Mouse (Mus musculus): ENCODE results near the gene Thsd4. TPM values are rescaled to one million over a fixed set of nuclear protein-coding genes. Genes with fewer than 3 reads are reported as not detected.
A peak's percentile ranks its signal among the peaks of the same experiment; 100 is the strongest.

Gene Thsd4
- total RNA-seq, 1 experiment from 2014 or later = 7.2 TPM

- DNase-seq = no peak
These were observed 458.6 kb downstream of the Thsd4 start for GRCm38 (mm10) chr9:60063191-60063720.

DNA sequence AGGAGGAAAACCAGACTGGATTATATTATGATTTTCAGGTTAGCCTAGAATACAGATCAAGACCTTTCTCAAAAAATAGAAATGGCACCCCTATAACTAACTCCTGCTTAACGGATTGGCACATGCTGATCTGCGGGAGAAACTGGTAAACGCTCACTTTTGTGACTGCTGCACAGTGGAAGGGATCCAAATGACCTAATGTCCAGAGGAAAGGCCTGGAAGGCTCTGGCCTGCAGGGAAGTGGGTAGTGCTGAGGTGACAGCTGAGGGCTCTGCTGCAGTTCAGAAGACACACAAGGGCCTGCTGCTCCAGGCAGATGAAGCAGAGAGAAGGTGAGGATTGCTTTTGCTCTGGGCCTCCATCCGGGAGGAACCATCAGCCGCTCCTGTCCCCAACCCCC is 465.7 kb downstream of the Thsd4 start:
- DNase-seq = no peak

- DNase-seq = no peak
These were observed 466.9 kb downstream of the Thsd4 start for GRCm38 (mm10) chr9:60054951-60055350.

- no peak for DNase-seq
These were observed 468.7 kb downstream of the Thsd4 start for GRCm38 (mm10) chr9:60053117-60053516.

DNA sequence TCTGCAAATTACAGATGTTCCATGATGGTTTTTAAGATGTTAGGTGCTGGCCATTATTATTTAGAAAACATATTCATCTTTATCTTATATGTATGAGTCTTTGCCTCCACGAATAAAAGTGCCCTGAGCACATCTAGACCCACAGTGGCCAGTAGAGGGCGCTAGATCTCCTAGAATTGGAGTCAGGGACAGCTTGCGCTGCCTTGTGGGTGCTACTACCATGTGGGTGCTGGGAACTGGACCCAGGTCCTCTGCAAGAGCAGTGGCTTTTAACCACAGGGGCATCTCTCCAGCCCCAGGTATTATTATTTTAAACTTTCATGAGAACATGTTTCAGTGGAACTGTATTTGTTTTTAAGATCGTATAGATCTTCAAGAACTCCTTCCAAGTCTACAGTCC is 469.4 kb downstream of the Thsd4 start:
- no peak for DNase-seq

GRCm38 (mm10) chr9:60043175-60043574 is 478.7 kb downstream of the Thsd4 start:
- DNase-seq = no peak

DNA sequence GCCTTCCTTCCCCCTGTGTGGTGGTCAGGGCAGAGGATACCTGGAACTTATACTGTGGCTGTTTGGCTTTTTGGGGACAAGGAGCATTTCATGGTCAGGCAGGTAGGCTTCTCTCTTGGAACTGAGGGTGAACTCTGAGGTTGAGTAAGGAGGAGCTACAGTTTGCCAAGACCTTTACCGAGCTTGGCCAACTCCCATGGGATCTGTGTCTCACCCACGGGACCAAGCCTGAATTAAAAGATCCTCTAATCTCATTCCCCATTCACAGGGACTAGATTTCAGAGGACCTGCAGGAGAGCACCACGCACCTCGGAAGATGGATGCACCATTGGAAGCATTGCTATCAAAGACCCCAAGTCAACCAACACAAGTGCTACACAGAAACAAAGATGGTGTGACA is 487.0 kb downstream of the Thsd4 start:
- no peak for DNase-seq

- no peak for DNase-seq
These were observed 494.6 kb downstream of the Thsd4 start for GRCm38 (mm10) chr9:60027234-60027633.

- DNase-seq = no peak
These were observed 495.1 kb downstream of the Thsd4 start for GRCm38 (mm10) chr9:60026795-60027194.

GRCm38 (mm10) chr9:60025919-60026318 is 495.9 kb downstream of the Thsd4 start:
- no peak for DNase-seq

DNA sequence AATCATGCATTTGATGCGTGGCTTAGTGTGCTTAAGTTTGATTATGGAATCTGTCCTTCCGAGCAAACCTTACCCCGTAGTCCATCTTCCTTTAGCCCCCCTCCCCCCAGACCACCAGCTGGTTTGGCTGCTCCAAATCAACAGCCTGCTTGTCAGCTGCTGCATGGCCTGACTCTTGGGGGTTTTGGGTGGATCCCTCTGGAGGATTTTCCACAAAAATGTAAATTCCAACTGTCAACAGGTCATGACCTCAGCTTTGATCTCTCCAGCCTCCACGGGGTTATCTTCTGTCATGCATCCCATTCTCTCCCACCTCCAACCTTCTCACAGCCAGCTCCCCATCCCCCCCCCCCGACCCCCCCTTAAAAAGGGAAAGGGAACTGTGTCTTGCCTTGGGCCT is 496.9 kb downstream of the Thsd4 start:
- DNase-seq = no peak

DNA sequence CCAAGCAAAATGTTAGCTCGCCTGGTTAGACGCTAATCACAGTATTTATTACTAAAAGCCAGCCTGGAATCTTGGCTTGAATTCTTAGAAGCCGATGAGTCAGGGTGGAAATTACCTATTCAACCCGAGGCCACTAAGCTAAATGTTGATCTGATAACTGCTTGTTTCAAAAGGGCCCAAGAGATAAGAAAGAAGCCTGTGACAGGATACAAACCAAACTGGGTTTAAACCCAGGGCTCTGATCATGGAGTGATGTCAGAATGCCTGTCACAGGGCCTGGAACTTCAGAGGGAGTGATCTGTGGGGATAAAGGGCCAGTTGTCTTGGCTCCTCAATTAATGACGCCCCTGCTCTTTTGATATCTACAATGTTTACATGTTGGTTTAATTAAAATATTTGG is 497.3 kb downstream of the Thsd4 start:
- no peak for DNase-seq

DNA sequence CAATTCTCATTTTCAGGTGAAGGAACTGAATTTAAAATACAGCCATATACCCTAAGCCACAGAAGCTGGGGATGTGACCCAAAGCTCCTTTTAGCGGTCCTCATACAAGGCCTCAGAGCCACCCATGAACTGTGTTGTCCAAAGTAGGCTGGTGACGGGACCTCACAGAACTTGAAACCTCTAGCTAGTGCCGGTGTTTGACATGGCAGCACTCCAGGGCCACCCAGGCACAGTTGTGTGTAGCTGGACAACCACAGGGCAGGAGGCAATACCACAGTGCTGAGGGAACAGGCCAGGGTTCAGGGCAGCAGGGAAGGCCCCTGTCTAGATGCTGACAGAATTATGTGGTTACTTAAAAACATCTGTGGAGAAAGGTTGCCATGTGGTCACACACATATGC is 499.5 kb downstream of the Thsd4 start:
- no peak for DNase-seq

- DNase-seq = no peak
These were observed 501.4 kb downstream of the Thsd4 start for GRCm38 (mm10) chr9:60020444-60020843.

DNA sequence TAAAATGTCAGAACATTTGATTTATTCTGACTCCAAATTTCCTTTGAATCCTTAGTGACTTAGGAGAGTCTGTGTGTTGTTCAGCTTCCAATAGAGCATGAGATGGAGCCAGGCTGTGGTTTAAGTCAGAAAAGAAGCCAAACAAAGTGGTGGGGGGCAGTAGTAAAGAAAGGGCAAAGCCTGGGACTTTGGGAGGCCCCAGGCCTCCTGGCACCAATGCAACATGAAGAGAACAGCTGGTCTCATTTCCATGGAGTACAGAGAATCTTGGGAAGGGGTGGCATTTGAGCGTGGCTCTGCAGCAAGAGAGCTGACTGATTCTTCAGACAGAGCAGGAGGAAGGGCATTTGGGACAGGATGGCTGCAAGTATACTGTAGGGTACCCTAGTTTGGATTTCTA is 511.6 kb downstream of the Thsd4 start:
- DNase-seq = no peak

- DNase-seq = peak; percentile 48
These were observed 512.9 kb downstream of the Thsd4 start for GRCm38 (mm10) chr9:60008936-60009335.

GRCm38 (mm10) chr9:60002323-60002722 is 519.5 kb downstream of the Thsd4 start:
- no peak for DNase-seq

GRCm38 (mm10) chr9:60001444-60001843 is 520.4 kb downstream of the Thsd4 start:
- DNase-seq = no peak

GRCm38 (mm10) chr9:59997725-59998124 is 524.1 kb downstream of the Thsd4 start:
- no peak for DNase-seq

- DNase-seq = no peak
These were observed 530.4 kb downstream of the Thsd4 start for GRCm38 (mm10) chr9:59991407-59991806.

GRCm38 (mm10) chr9:59989864-59990263 is 532.0 kb downstream of the Thsd4 start:
- peak; percentile 58 for DNase-seq

DNA sequence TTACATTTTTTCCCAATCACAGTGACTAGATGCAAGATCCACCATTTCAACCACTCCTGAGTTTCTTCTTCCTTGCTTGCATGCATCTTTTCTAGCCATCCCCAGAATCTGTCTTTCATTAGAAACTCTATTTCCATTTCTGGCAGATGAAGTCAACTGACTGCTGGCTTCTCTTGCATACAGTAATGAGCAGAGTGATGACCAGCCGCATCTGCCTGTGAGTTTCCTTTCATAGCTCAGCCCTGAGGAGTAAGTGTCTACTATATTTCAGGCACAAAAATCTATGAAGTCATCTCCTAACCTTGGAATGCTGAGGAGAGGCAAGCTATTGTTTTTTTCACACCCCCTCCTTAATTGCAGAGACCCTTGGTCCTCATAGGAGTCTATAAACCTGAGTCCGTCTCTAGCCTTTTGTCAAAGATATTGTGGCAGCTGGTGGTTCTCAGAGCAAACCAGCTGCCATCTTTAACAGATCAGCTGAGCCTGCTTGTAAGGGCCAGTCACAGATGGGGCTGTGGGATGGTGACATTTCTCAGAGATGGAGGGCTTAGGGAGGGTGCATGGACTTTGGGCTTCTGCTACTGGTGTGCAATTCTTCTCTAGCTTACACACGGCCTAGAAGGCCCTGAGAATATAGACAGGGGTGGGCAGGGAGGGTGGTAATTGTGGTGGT is 535.8 kb downstream of the Thsd4 start:
- DNase-seq = no peak

- peak; percentile 30 for DNase-seq
These were observed 540.7 kb downstream of the Thsd4 start for GRCm38 (mm10) chr9:59981116-59981515.

GRCm38 (mm10) chr9:59971263-59971662 is 550.6 kb downstream of the Thsd4 start:
- DNase-seq = peak; percentile 53

Measured in adrenal gland, postnatal 25 days (tissue).